Mouse (Mus musculus): ENCODE measurements around the gene Zc3hc1.

DNA sequence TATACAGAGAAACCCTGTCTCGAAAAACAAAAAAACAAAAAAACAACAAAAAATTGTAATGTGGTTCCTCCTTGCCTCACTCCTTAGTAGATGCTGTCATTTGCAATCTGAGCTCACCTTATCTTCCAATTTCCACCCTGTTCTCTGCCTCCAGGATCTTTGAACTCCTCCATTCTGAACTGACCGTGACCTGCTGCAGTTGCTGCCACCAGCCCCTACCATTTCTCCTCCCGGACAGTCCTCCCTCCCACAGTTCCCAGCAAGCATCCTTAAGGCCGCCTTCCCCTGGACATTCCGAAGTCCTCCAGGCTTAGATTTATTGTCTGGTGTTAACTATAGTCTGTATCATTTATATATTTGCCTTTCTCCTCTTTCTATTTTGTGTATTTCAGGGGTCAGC, 60.1 kb downstream of the Zc3hc1 start:
- TF ChIP-seq CTCF (IDR thresholded peaks at IDR 0.05; ENCODE audit: insufficient read depth, low read length) (no peak), POLR2A (IDR thresholded peaks at IDR 0.05; ENCODE audit: borderline replicate concordance, extremely low read depth, low read depth, low read length) (no peak)

Data from lung, adult 2 months (tissue).